Mouse (Mus musculus) thymus, adult 2 months (tissue): ENCODE data around the gene Kctd12. TPM values are rescaled to one million over a fixed set of nuclear protein-coding genes. Genes with fewer than 3 reads are reported as not detected.

Experiments used
- DNase-seq: peaks from one replicate; pipeline ENCODE4 v3.0.0; 2021
- H3K27ac ChIP-seq: fragments of 200-500 bp; 2 replicates; pipeline ENCODE4 v1.5.1; 2012; ENCODE audit warnings: low read length, control low read depth; ENCODE audit not compliant: control insufficient read depth, insufficient read depth
- H3K27me3 ChIP-seq: fragments of 200-500 bp; 2 replicates; pipeline ENCODE4 v1.6.1; 2012; ENCODE audit warnings: mild to moderate bottlenecking, low read length, moderate library complexity, mixed read lengths; ENCODE audit not compliant: control insufficient read depth, insufficient read depth
- H3K36me3 ChIP-seq: fragments of 200-500 bp; 2 replicates; pipeline ENCODE4 v1.6.1; 2012; ENCODE audit warnings: mild to moderate bottlenecking, low read length, moderate library complexity; ENCODE audit not compliant: control insufficient read depth, insufficient read depth
- H3K4me1 ChIP-seq: fragments of 200-500 bp; replicated peaks from 2 replicates; pipeline ENCODE4 v1.6.1; 2012; ENCODE audit warnings: low read length; ENCODE audit not compliant: control insufficient read depth, insufficient read depth
- H3K4me3 ChIP-seq: fragments of 200-500 bp; 2 replicates; pipeline ENCODE4 v1.5.1; 2012; ENCODE audit warnings: mild to moderate bottlenecking, low read length, control low read depth, moderate library complexity; ENCODE audit not compliant: control insufficient read depth, insufficient read depth
- CTCF ChIP-seq: fragments of 200-500 bp; IDR thresholded peaks from 2 replicates; pipeline ENCODE4 v1.5.1; 2012; ENCODE audit warnings: mild to moderate bottlenecking, control low read depth, low read length, moderate library complexity, borderline replicate concordance; ENCODE audit not compliant: control insufficient read depth, poor library complexity, insufficient read depth; ENCODE audit errors: extremely low read depth
- POLR2A ChIP-seq: fragments of 200-500 bp; IDR thresholded peaks from 2 replicates; pipeline ENCODE4 v1.6.1; 2012; ENCODE audit warnings: mild to moderate bottlenecking, low read length, control low read depth, moderate library complexity; ENCODE audit not compliant: control insufficient read depth, poor library complexity, insufficient read depth; ENCODE audit errors: extremely low read depth
- WGBS: fragments of 180-500 bp; shearing (Covaris S2); methylation state at CpG from one replicate; pipeline ENCODE4 v1.1.7; 2018; 5-methylcytosine and 5-hydroxymethylcytosine counted together
- polyA plus RNA-seq: library from polyadenylated mRNA; depleted of rRNA; stranded (reverse); fragments of >200 nt; gene quantifications from 2 replicates; pipeline ENCODE4 v1.2.3, GENCODE M21; 2012

The Kctd12 gene
- polyA plus RNA-seq, 1 experiment = 20.0 TPM

DNA sequence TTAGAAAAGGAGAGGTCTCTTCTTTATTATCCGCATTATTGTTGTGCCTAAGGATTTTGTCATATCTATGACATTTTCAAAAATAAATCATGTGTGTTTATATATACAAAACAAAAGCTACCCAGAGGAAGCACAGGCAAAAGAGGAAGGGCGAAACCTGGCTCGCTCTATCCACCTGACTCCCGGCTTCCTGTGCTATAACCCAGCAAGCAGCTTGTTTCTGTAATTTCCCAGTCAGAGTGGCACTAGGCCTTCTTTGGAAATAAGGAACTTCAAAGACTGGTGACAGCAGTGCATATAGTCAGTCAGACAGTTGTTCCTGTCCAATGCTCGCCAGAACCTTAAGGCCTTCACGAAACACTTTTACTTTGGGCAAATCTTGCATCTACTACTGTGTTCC lies 6.6 kb downstream of the Kctd12 start:
- WGBS = 74% methylated on average over 6 of the region's 6 CpGs

DNA sequence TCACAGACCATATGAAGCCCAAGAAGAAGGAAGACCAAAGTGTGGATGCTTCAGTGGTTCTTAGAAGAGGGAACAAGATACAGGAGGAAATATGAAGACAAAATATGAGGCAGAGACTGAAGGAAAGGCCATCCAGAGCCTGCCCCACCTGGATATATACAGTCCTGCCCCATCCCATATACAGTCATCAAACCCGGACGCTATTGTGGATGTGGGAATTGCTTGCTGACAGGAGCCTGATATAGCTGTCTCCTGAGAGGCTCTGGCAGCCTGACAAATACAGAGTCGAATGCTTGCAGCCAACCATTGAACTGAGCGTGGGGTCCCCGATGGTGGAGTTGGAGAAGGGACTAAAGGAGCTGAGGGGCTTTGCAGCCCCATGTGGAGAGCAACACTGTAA lies 13.6 kb downstream of the Kctd12 start:
- H3K27me3 ChIP-seq = no peaks in the 10 kb centered on the region
- no peak overlapping the region for H3K4me3 ChIP-seq
- H3K4me1 ChIP-seq = no peaks in the 10 kb centered on the region
- no peak for DNase-seq
- no peaks in the 10 kb centered on the region for H3K36me3 ChIP-seq
- no peak overlapping the region for H3K27ac ChIP-seq
- WGBS = 77% methylated on average over 5 of the region's 5 CpGs
- TF ChIP-seq POLR2A = no peak
- no peak for TF ChIP-seq CTCF

More for the DNA sequence above, 6.6 kb downstream of the Kctd12 start:
- no peaks in the 10 kb centered on the region for H3K36me3 ChIP-seq
- H3K4me3 ChIP-seq = no peak overlapping the region
- H3K27me3 ChIP-seq = no peaks in the 10 kb centered on the region
- H3K27ac ChIP-seq = no peak overlapping the region
- DNase-seq = no peak
- TF ChIP-seq CTCF (no peak), POLR2A (no peak)
- peaks cover 4% of the 10 kb centered on the region for H3K4me1 ChIP-seq

DNA sequence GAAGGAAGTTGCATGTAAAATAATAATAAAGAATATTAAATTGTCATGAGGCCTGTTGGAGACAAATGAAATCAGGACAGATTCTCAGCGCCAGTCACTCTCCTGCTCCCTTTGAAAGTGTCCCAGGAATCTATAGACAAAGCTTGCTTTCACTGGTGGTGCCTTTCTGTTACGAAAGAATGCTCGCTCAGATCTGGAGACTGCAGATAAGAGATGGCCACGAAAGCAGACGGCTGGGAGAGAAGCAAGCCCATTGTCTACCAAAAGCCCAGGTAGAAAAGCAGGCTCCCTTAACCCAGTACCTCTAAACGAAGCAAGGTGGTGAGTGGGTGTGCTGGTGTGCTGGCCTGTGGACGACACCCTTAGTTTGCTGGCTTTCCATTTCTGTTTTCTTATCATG lies 16.2 kb downstream of the Kctd12 start:
- no peak for TF ChIP-seq CTCF
- TF ChIP-seq POLR2A = no peak
- no peak for DNase-seq
- 91% methylated on average over 7 of the region's 7 CpGs for WGBS

DNA sequence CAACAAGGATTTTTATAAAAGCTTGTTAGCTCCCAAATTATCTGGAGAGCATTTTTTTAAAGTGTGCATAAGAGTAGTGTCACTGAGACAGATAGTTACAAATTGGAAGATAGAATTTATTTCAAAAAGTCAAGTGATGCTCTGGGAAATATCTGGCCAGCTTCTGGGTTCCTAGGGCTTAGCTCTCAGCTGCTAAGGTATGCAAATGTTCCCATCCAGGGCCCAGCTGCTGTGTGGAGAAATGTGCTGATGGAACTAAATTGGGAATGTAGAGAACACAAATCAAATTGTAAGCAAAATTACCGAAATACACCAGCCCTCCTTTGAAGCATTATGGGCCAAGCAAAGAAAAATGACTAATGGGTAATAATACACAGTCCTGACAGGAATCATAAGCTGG lies 16.6 kb downstream of the Kctd12 start:
- Histone ChIP-seq H3K36me3 (no peaks in the 10 kb centered on the region), H3K27me3 (no peaks in the 10 kb centered on the region), H3K4me3 (no peak overlapping the region), H3K4me1 (no peaks in the 10 kb centered on the region), H3K27ac (no peak overlapping the region)
- WGBS = 96% methylated on average over 1 of the region's 1 CpGs
- TF ChIP-seq CTCF (no peak), POLR2A (no peak)
- no peak for DNase-seq

More for the DNA sequence above, 16.2 kb downstream of the Kctd12 start:
- H3K27me3 ChIP-seq = no peaks in the 10 kb centered on the region
- no peaks in the 10 kb centered on the region for H3K36me3 ChIP-seq
- H3K4me3 ChIP-seq = no peak overlapping the region
- no peak overlapping the region for H3K27ac ChIP-seq
- no peaks in the 10 kb centered on the region for H3K4me1 ChIP-seq

DNA sequence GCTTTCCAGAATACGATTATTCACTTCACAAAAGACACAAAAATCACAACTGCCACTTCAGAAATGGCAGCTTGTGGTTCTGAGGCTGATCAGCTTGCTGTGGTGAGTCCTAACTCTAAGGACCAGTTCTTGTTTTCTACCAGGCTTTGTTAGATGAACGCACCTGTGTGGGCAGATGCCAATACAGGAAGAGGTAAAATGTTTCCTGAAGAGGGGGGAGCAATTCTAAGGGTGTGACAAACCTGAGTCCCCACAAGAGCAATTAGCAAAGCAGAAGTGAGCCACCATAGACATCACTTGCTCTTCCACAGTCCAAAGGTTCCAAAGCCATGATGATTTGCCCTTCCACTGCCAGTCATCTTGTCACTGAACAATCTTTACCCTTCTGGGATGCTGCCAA lies 20.4 kb downstream of the Kctd12 start:
- no peaks in the 10 kb centered on the region for H3K4me1 ChIP-seq

DNA sequence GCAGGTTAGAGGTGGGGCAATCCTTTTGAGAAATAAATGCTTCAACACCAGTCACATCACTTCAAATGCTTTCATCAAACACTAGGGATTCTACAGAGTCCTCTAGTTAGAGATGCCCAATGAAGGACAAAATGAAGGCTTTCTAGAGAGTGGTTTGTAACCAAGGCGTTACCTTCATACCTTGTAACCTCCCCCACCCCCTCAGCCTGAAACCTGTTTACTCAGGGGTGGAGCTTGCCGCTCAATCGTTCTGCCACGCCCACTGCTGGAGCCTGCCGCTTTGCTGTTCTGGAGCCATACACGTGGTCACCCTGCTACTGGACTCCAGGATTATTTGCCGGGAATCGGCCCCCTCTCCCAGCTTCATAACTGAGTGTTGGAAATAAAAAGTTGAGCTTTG lies 28.9 kb downstream of the Kctd12 start:
- 85% methylated on average over 8 of the region's 8 CpGs for WGBS
- TF ChIP-seq POLR2A (no peak), CTCF (no peak)
- Histone ChIP-seq H3K27ac (no peak overlapping the region), H3K27me3 (no peaks in the 10 kb centered on the region), H3K36me3 (no peaks in the 10 kb centered on the region), H3K4me1 (no peaks in the 10 kb centered on the region), H3K4me3 (no peak overlapping the region)
- DNase-seq = no peak

More for the DNA sequence above, 20.4 kb downstream of the Kctd12 start:
- Histone ChIP-seq H3K27ac (no peak overlapping the region), H3K36me3 (no peaks in the 10 kb centered on the region), H3K4me3 (no peak overlapping the region), H3K27me3 (no peaks in the 10 kb centered on the region)
- no peak for DNase-seq
- TF ChIP-seq POLR2A (no peak), CTCF (no peak)
- 19% methylated on average over 2 of the region's 2 CpGs for WGBS

DNA sequence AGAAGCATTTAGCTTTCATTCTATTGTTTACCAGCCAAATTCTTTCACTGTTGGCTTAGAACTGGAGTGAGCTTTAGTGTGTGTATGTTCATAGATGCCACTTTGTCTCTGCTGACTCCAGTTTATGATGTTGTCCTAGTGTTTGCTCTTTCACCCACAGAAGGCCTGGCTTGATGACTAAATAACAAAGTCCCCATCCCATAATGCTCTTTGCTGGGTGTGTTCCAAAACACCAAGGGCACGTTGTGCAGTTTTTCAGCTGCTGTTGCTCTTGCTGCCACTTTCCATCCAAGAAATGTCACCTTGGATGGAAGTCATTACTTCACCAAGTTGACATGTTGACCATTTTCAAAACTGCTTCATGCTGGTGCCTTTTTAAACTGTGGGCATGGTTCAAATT lies 30.5 kb downstream of the Kctd12 start:
- Histone ChIP-seq H3K4me3 (no peak overlapping the region), H3K27ac (no peak overlapping the region), H3K36me3 (no peaks in the 10 kb centered on the region), H3K27me3 (no peaks in the 10 kb centered on the region), H3K4me1 (no peaks in the 10 kb centered on the region)
- no peak for DNase-seq
- 89% methylated on average over 1 of the region's 1 CpGs for WGBS
- TF ChIP-seq POLR2A (no peak), CTCF (no peak)
